Mouse (Mus musculus) lung, embryonic 16.5 days (tissue): ENCODE results near the gene Patl2. TPM values are rescaled to one million over a fixed set of nuclear protein-coding genes. Genes with fewer than 3 reads are reported as not detected.

ENCODE experiments used
- ATAC-seq: fragments of 200-750 bp; cut with Nextera tagmentation; 2 replicates; pipeline ENCODE4 v1.8.0; 2017; ENCODE audit warnings: low read depth, mild to moderate bottlenecking, moderate library complexity
- H3K27ac ChIP-seq: fragments of 300-500 bp; sonication (generic); 2 replicates; pipeline ENCODE4 v1.5.1; 2014; ENCODE audit warnings: mild to moderate bottlenecking, control low read depth, low read length
- H3K27me3 ChIP-seq: fragments of 300-500 bp; sonication (generic); 2 replicates; pipeline ENCODE4 v1.6.1; 2014; ENCODE audit warnings: low read depth, low read length, mixed read lengths; ENCODE audit not compliant: control insufficient read depth, insufficient read depth
- H3K36me3 ChIP-seq: fragments of 300-500 bp; sonication (generic); 2 replicates; pipeline ENCODE4 v1.6.1; 2014; ENCODE audit warnings: low read length; ENCODE audit not compliant: control insufficient read depth, insufficient read depth
- H3K4me1 ChIP-seq: fragments of 300-500 bp; sonication (generic); replicated peaks from 2 replicates; pipeline ENCODE4 v1.6.1; 2014; ENCODE audit warnings: low read length, mixed read lengths; ENCODE audit not compliant: control insufficient read depth, insufficient read depth
- H3K4me2 ChIP-seq: fragments of 300-500 bp; sonication (generic); 2 replicates; pipeline ENCODE4 v1.6.1; 2014; ENCODE audit warnings: low read depth, low read length, control low read depth
- H3K4me3 ChIP-seq: fragments of 300-500 bp; sonication (generic); 2 replicates; pipeline ENCODE4 v1.5.1; 2014; ENCODE audit warnings: mild to moderate bottlenecking, low read length, control low read depth
- H3K9ac ChIP-seq: fragments of 300-500 bp; sonication (generic); 2 replicates; pipeline ENCODE4 v1.6.1; 2014; ENCODE audit warnings: low read length, control low read depth
- H3K9me3 ChIP-seq: fragments of 300-500 bp; sonication (generic); 2 replicates; pipeline ENCODE4 v1.6.1; 2016; ENCODE audit warnings: low read length; ENCODE audit not compliant: control insufficient read depth
- WGBS: fragments of 180-500 bp; shearing (Covaris S2); extraction: QIAGEN DNeasy Blood & Tissue Kit; methylation state at CpG from one replicate; pipeline ENCODE4 v1.1.7; 2014; 5-methylcytosine and 5-hydroxymethylcytosine counted together
- polyA plus RNA-seq: library from polyadenylated mRNA; unstranded; fragments of >200 nt; fragmentation: Nextera tagmentation; extraction: Ambion mirVana; gene quantifications from 2 replicates; pipeline ENCODE4 v1.2.1, GENCODE M21; 2015

Gene Patl2
- polyA plus RNA-seq, 1 experiment from 2014 or later: not detected

GRCm38 (mm10) chr2:122140815-122141214 lies 45.2 kb downstream of the Patl2 start:
- no peaks in the 10 kb centered on the region for H3K27me3 ChIP-seq
- no peaks in the 10 kb centered on the region for H3K9me3 ChIP-seq
- no peak for ATAC-seq
- H3K4me3 ChIP-seq: no peak overlapping the region
- H3K27ac ChIP-seq: no peak overlapping the region
- no peak overlapping the region for H3K9ac ChIP-seq
- H3K36me3 ChIP-seq: no peaks in the 10 kb centered on the region
- no peaks in the 10 kb centered on the region for H3K4me1 ChIP-seq
- 65% methylated on average over 2 of the region's 2 CpGs for WGBS
- no peak overlapping the region for H3K4me2 ChIP-seq

GRCm38 (mm10) chr2:122137839-122138465 lies 48.0 kb downstream of the Patl2 start:
- no peaks in the 10 kb centered on the region for H3K4me1 ChIP-seq
- H3K27ac ChIP-seq: no peak overlapping the region
- no peaks in the 10 kb centered on the region for H3K27me3 ChIP-seq
- H3K9ac ChIP-seq: no peak overlapping the region
- H3K36me3 ChIP-seq: no peaks in the 10 kb centered on the region
- no peak overlapping the region for H3K4me2 ChIP-seq
- 50% methylated on average over 5 of the region's 5 CpGs for WGBS
- no peaks in the 10 kb centered on the region for H3K9me3 ChIP-seq
- ATAC-seq: no peak
- no peak overlapping the region for H3K4me3 ChIP-seq

- Histone ChIP-seq H3K9ac (no peak overlapping the region), H3K27ac (no peak overlapping the region), H3K36me3 (no peaks in the 10 kb centered on the region), H3K4me2 (no peak overlapping the region), H3K27me3 (no peaks in the 10 kb centered on the region), H3K4me1 (no peaks in the 10 kb centered on the region), H3K4me3 (no peak overlapping the region), H3K9me3 (no peaks in the 10 kb centered on the region)
- no peak for ATAC-seq
- WGBS: 80% methylated on average over 2 of the region's 2 CpGs
Observed at GRCm38 (mm10) chr2:122132618-122133017, 53.4 kb downstream of the Patl2 start.

GRCm38 (mm10) chr2:122132078-122132477 lies 53.9 kb downstream of the Patl2 start:
- H3K27ac ChIP-seq: no peak overlapping the region
- no peaks in the 10 kb centered on the region for H3K27me3 ChIP-seq
- H3K4me1 ChIP-seq: no peaks in the 10 kb centered on the region
- no peak overlapping the region for H3K9ac ChIP-seq
- WGBS: 81% methylated on average over 2 of the region's 2 CpGs
- no peak overlapping the region for H3K4me3 ChIP-seq
- no peak for ATAC-seq
- H3K4me2 ChIP-seq: no peak overlapping the region
- no peaks in the 10 kb centered on the region for H3K36me3 ChIP-seq
- no peaks in the 10 kb centered on the region for H3K9me3 ChIP-seq

- no peak overlapping the region for H3K9ac ChIP-seq
- 94% methylated on average over 4 of the region's 4 CpGs for WGBS
- no peaks in the 10 kb centered on the region for H3K27me3 ChIP-seq
- H3K4me3 ChIP-seq: no peak overlapping the region
- H3K9me3 ChIP-seq: no peaks in the 10 kb centered on the region
- no peak overlapping the region for H3K4me2 ChIP-seq
- H3K36me3 ChIP-seq: no peaks in the 10 kb centered on the region
- no peak overlapping the region for H3K27ac ChIP-seq
- no peaks in the 10 kb centered on the region for H3K4me1 ChIP-seq
- no peak for ATAC-seq
Observed at GRCm38 (mm10) chr2:122127635-122128034, 58.4 kb downstream of the Patl2 start.

GRCm38 (mm10) chr2:122126765-122127347 lies 59.1 kb downstream of the Patl2 start:
- Histone ChIP-seq H3K4me3 (no peak overlapping the region), H3K9me3 (no peaks in the 10 kb centered on the region), H3K27ac (no peak overlapping the region), H3K36me3 (no peaks in the 10 kb centered on the region), H3K4me1 (no peaks in the 10 kb centered on the region), H3K27me3 (no peaks in the 10 kb centered on the region), H3K9ac (no peak overlapping the region), H3K4me2 (no peak overlapping the region)
- WGBS: 31% methylated on average over 5 of the region's 5 CpGs
- ATAC-seq: no peak

GRCm38 (mm10) chr2:122125680-122126572 lies 60.1 kb downstream of the Patl2 start:
- H3K9ac ChIP-seq: no peak overlapping the region
- no peak for ATAC-seq
- no peaks in the 10 kb centered on the region for H3K36me3 ChIP-seq

GRCm38 (mm10) chr2:122117961-122118958 lies 67.7 kb downstream of the Patl2 start, which contains the start of gene Spg11:
Gene Spg11 (minus strand): TSS chr2:122118386.
- peaks cover 6% of the 10 kb centered on the region for H3K36me3 ChIP-seq
- ATAC-seq: peak; percentile 99
- H3K9ac ChIP-seq: peak within 1 kb of the TSS; percentile 99
- H3K27ac ChIP-seq: peak within 1 kb of the TSS; percentile 99
- under 1% methylated on average over 47 of the region's 47 CpGs for WGBS
- peaks cover 12% of the 10 kb centered on the region for H3K4me1 ChIP-seq
- H3K27me3 ChIP-seq: no peaks in the 10 kb centered on the region
- peak within 1 kb of the TSS; percentile 79 for H3K4me2 ChIP-seq
- no peaks in the 10 kb centered on the region for H3K9me3 ChIP-seq
- peak within 1 kb of the TSS; percentile 98 for H3K4me3 ChIP-seq

More at GRCm38 (mm10) chr2:122125680-122126572, 60.1 kb downstream of the Patl2 start:
- Histone ChIP-seq H3K4me1 (no peaks in the 10 kb centered on the region), H3K9me3 (no peaks in the 10 kb centered on the region), H3K4me3 (no peak overlapping the region), H3K27ac (no peak overlapping the region), H3K4me2 (no peak overlapping the region), H3K27me3 (no peaks in the 10 kb centered on the region)
- 27% methylated on average over 12 of the region's 12 CpGs for WGBS
